In the genomic region with DNA sequence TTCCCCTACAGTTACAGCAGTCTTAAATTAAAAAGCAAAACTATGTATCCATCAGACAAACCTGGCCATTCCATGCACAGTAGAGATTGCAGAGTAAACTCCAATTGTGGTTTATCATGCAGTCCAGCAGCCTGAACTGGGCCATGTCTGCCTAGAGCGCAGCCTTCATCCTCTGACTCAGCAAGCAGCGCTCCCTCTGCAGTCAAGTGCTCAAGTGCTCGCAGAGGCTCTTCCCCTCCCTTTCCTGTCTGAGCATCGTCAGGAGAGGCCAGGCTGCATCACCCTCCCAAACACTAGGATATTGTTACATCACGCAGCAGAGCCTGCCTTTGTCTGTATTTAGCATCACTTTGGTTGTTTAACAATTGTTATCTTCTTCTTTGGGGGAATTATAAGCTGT, we compare ENCODE assay signal across 8 mouse cellular contexts. TPM values are rescaled to one million over a fixed set of nuclear protein-coding genes. Genes with fewer than 3 reads are reported as not detected.
A peak's percentile ranks its signal among the peaks of the same experiment; 100 is the strongest.
DNase-seq lines count a peak whose midpoint lies in the region; ATAC-seq lines count a peak whose summit lies in the region.

No protein-coding gene starts in this region.

- H3K9me3 ChIP-seq in forebrain, embryonic 14.5 days (replicated peaks; ENCODE audit: control insufficient read depth, low read length), result no peaks in the 10 kb centered on the region
- no peaks in the 10 kb centered on the region for H3K9me3 ChIP-seq in midbrain, embryonic 15.5 days

- ATAC-seq in frontal cortex, adult (ENCODE audit: low TSS enrichment), result peak; percentile 97
- peak; percentile 64 for ATAC-seq in forebrain, embryonic 14.5 days
- peak; percentile 81 for ATAC-seq in midbrain, embryonic 15.5 days (replicated peaks)

- no peaks in the 10 kb centered on the region for H3K36me3 ChIP-seq in forebrain, embryonic 14.5 days (ENCODE audit: control insufficient read depth, insufficient read depth, low read length)
- no peaks in the 10 kb centered on the region for H3K36me3 ChIP-seq in midbrain, embryonic 15.5 days (replicated peaks)

- no peaks in the 10 kb centered on the region for H3K27me3 ChIP-seq in forebrain, embryonic 14.5 days (replicated peaks; ENCODE audit: control insufficient read depth, insufficient read depth, low read length)
- no peaks in the 10 kb centered on the region for H3K27me3 ChIP-seq in midbrain, embryonic 15.5 days (replicated peaks)

- no peak for DNase-seq in frontal cortex, postnatal 25 days (ENCODE audit: low spot score in 2 of 2)
- DNase-seq in 3134 (ENCODE audit: extremely low read depth, insufficient read length, low spot score), result peak; percentile 39
- DNase-seq in c-Kit-negative CD71-positive TER-119-positive erythroid progenitor cells, embryonic 14.5 days (ENCODE audit: low read depth, low spot score), result peak; percentile 27
- DNase-seq in forebrain, embryonic 14.5 days (ENCODE audit: low spot score), result peak; percentile 69
- DNase-seq in kidney, postnatal 10 days, result peak; percentile 28
- DNase-seq in thymus, postnatal 0 days (ENCODE audit: low spot score), result no peak

- H3K4me1 ChIP-seq in forebrain, embryonic 14.5 days (ENCODE audit: control insufficient read depth, insufficient read depth, low read length), result peaks cover 33% of the 10 kb centered on the region
- H3K4me1 ChIP-seq in midbrain, embryonic 15.5 days, result peaks cover 35% of the 10 kb centered on the region

- H3K27ac ChIP-seq in forebrain, embryonic 14.5 days (ENCODE audit: low read depth, low read length), result peak overlapping the region; percentile 63; the same call in 1 of the 2 replicates
- H3K27ac ChIP-seq in midbrain, embryonic 15.5 days, result peak overlapping the region; percentile 57; the same call in 1 of the 2 replicates

- H3K4me2 ChIP-seq in forebrain, embryonic 14.5 days (ENCODE audit: low read length), result peak overlapping the region; percentile 17; the same call in 1 of the 2 replicates
- H3K4me2 ChIP-seq in midbrain, embryonic 15.5 days, result no peak overlapping the region; the same call in 1 of the 2 replicates

- H3K4me3 ChIP-seq in forebrain, embryonic 14.5 days (ENCODE audit: low read depth, low read length), result no peak overlapping the region
- H3K4me3 ChIP-seq in midbrain, embryonic 15.5 days, result no peak overlapping the region

- WGBS in forebrain, embryonic 14.5 days, result 4% methylated on average over 5 of the region's 5 CpGs
- WGBS in midbrain, embryonic 15.5 days, result 10% methylated on average over 5 of the region's 5 CpGs

- no peak overlapping the region for H3K9ac ChIP-seq in forebrain, embryonic 14.5 days (ENCODE audit: low read length)
- no peak overlapping the region for H3K9ac ChIP-seq in midbrain, embryonic 15.5 days

RNA-seq across cellular contexts. Expression of gene Arhgap21, which starts 25.5 kb away (rescaled TPM):
- 34.0 and 43.0 TPM in 2 replicates for polyA plus RNA-seq in forebrain, embryonic 14.5 days (2014; fragmentation: Nextera tagmentation; extraction: Ambion mirVana)
- 46.6 and 48.5 TPM in 2 replicates for polyA plus RNA-seq in midbrain, embryonic 15.5 days (2015; fragmentation: Nextera tagmentation; extraction: Ambion mirVana)
- polyA plus RNA-seq in thymus, postnatal 0 days (2015; fragmentation: Nextera tagmentation; extraction: Ambion mirVana), result 2.4 and 2.8 TPM in 2 replicates

Comparison
In these comparisons a context has a peak if more than half of its experiments do, and no peak if none do; other contexts are left out.
1. DNase-seq: peak in 3134 (single experiment), c-Kit-negative CD71-positive TER-119-positive erythroid progenitor cells, embryonic 14.5 days (single experiment), forebrain, embryonic 14.5 days (single experiment) and kidney, postnatal 10 days (single experiment); none in frontal cortex, postnatal 25 days (0 of 2) and thymus, postnatal 0 days (single experiment).
2. Peak in every context shown above with its lines, with median percentiles within 50 percentile points of each other: ATAC-seq.